Mouse (Mus musculus) right cerebral cortex, postnatal 10 days (tissue): ENCODE results near the gene Olfr920.

Source experiments
- DNase-seq, 2 experiments: peaks; one replicate each; pipeline ENCODE4 v3.0.0; 2021; ENCODE audit warnings: low spot score in 2 of 2

Olfr920 gene

GRCm38 (mm10) chr9:38751999-38752398 is at the start of gene Olfr920:
Gene Olfr920 (plus strand): TSS chr9:38752299.
- DNase-seq = no peak

- DNase-seq = no peak
Observed at GRCm38 (mm10) chr9:38718102-38718501, 34.0 kb upstream of the Olfr920 start, which contains the start of gene Vwa5a. Gene Vwa5a (plus strand): TSS chr9:38718268.

- DNase-seq = no peak
Observed at GRCm38 (mm10) chr9:38718927-38719441, 33.1 kb upstream of the Olfr920 start.

GRCm38 (mm10) chr9:38724044-38724443 is 28.1 kb upstream of the Olfr920 start:
- DNase-seq = no peak

GRCm38 (mm10) chr9:38728218-38728617 is 23.9 kb upstream of the Olfr920 start:
- no peak for DNase-seq

- DNase-seq = no peak
Observed at GRCm38 (mm10) chr9:38741408-38741807, 10.7 kb upstream of the Olfr920 start.

- no peak for DNase-seq
Observed at GRCm38 (mm10) chr9:38744619-38745315, 7.3 kb upstream of the Olfr920 start.

- no peak for DNase-seq
Observed at GRCm38 (mm10) chr9:38772768-38773167, 20.7 kb downstream of the Olfr920 start, which contains the start of gene Olfr921. Gene Olfr921 (plus strand): TSS chr9:38773068.

- DNase-seq = no peak
Observed at GRCm38 (mm10) chr9:38792689-38793088, 40.6 kb downstream of the Olfr920 start.

- DNase-seq = peak; percentile 30 to 36
Observed at GRCm38 (mm10) chr9:38805696-38806095, 53.6 kb downstream of the Olfr920 start.
